Mouse (Mus musculus) left cerebral cortex, adult 18-20 months (tissue): Measurements from ENCODE around the gene Gm867. TPM values are rescaled to one million over a fixed set of nuclear protein-coding genes. Genes with fewer than 3 reads are reported as not detected.
A peak's percentile ranks its signal among the peaks of the same experiment; 100 is the strongest.

Experiments used
- DNase-seq, 2 experiments: peaks; one replicate each; pipeline ENCODE4 v3.0.0; 2021 to 2022; ENCODE audit warnings: low spot score in 2 of 2, mixed read lengths in 1 of 2
- total RNA-seq, 2 experiments: library from RNA; stranded (reverse); gene quantifications; 2 replicates each; pipeline ENCODE4 v1.2.3; 2021

Gm867 gene
- total RNA-seq, 2 experiments from 2014 or later: not detected

DNA sequence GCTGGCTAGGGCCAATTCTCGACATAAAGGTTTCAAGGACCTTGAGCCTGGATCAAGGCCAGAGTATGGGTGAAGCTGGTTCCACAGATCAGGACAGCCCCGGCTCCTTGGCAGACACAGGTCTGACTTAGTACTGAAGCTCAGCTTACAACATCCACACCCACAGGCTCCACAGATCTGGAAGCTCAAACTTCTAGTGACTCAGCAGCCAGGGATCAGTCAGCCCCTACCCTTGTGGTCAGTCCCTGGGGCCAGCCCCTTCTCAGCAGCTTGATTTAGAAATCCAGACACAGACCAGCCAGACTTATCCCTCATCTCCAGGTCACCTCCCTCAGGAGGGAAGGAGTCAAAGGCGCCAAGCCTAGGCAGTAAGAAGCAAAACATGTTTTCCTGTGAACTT, 41.6 kb downstream of the Gm867 start:
- DNase-seq: peak in 1 of 2 experiments; percentile 33

DNA sequence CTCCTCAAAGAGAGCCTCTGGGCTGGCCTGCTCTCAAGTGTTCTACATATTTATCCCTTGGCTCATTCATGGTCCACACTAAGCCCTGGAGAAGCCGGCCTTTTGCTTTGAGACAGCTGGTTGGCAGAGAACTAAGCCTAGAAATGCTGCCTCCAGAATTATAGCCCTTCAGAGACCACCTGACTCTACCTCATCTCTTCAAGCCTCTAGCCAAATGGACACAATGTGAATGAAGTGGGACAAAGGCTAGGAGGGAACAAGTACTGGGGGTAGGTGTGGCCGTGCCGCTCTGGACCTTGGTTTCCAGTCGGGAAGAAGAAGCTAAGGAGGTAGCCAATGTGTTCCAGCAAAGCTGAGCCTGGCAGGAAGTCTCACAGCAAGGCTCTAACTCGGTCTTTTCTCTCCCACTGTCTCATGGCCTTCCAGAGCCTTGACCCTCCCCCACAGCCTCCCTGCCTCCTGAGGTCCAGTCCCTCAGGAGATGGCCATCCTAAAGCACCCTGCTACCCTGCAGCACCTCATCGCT, 42.4 kb downstream of the Gm867 start:
- DNase-seq: no peak

DNA sequence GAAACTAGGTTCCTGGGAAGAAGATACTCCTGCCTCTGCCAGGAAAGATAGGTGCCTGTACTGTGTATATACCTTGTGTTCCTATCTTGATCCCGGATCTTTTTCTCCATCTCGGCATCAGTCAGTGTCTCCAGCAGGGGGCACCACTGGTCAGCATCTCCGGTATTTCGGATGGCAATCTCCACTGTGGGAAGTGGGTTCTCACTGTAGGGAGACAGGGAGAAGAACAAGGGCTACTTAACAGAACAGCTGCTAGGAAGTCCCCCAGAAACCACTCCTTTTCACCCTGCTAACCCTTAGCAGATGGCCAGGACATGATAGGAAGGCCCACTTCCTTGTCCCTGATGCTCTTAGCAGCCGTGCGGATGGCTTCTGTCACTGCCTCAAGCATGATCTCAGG, 43.1 kb downstream of the Gm867 start:
- peak; percentile 64 to 82 for DNase-seq

DNA sequence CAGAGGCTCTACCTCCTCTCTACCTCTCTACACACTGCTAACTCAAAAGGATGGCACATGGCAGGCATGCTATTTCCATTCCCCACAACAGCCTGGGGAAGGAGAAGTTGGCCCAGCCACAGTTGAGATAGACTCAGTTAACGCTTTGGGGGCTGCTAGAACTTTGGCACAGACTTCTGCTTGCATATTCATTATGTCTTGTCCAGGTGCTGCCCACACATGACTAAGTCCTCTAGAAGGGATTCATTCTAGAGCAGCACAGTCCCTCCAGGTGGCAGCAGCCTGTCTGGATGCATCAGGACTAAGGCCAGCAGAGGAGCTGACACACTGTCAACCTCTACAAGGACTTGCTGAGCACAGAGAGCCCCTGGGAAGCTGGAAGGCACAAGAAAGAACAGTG, 44.3 kb downstream of the Gm867 start:
- DNase-seq: peak; percentile 40 to 57

DNA sequence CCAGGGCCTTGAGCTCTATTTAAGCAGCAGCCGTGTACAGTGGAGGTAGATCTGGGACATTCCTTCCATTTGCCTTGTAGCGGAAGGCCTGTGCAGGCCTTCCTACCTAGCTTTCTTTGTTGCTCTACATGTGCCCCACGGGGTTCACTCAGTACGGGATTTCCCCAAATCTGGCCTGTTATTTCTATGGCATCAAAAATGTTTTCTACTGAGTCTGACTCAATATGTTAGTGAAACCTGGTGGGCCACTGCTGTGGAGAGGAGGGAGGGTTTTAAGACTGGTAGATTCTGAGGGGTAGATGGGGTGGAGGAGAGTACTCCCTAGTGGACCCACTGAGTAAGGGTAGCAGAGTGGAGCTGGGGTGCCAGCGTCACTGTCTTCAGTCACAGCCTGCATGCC, 44.7 kb downstream of the Gm867 start:
- DNase-seq: no peak

DNA sequence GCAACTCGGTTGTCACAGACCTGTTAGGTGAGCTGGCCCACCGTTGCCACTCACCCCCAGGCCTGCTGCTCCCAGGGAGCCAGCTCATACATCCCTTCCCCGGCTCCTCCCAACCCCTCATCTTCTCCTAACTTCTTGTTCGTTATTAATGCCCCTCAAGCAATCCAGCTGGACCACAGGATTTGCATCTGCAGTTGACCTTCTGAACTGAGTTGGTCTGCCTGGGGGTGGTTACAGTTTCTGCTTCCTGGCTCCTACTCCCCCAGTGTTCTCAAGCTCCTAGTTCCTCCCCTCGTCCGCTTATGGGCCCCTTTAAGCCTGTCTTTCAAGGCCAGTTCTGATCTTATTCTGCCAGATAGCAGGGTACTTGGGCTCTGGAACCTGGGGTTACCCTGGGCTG, 45.9 kb downstream of the Gm867 start:
- DNase-seq: no peak

DNA sequence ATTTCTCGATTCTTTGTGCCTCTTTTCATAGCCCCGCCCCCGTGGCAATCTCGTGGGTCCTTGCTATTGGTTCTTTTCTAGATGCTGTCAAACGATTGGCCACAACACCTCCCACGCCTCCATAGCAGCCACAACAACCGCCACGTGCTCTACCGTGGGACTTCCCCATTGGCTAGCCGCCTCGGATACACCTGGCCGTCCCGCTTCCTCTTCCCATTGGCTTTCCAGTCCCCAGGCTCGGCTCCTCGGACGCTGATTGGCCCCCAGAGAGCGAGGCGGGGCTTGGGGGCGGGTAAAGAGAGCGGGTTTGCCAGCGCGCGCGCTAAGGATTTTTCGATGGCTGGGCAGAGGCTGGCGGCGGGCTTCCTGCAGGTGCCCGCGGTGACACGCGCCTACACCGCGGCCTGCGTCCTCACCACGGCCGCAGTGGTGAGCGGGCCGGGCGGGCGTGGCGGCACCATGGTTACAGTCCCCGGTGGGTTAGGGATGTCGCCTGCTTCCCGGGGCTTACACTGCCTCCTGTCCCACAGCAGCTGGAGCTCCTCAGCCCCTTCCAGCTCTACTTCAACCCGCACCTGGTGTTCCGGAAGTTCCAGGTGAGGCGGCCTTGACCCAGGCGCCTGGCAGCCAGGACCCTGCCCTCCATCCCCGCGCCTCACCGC, 47.3 kb downstream of the Gm867 start, which contains the start of gene Derl3:
TSS of gene Derl3 (plus strand) at position 325 of the 662 bp plus-strand sequence.
- DNase-seq: peak; percentile 92 to 98

DNA sequence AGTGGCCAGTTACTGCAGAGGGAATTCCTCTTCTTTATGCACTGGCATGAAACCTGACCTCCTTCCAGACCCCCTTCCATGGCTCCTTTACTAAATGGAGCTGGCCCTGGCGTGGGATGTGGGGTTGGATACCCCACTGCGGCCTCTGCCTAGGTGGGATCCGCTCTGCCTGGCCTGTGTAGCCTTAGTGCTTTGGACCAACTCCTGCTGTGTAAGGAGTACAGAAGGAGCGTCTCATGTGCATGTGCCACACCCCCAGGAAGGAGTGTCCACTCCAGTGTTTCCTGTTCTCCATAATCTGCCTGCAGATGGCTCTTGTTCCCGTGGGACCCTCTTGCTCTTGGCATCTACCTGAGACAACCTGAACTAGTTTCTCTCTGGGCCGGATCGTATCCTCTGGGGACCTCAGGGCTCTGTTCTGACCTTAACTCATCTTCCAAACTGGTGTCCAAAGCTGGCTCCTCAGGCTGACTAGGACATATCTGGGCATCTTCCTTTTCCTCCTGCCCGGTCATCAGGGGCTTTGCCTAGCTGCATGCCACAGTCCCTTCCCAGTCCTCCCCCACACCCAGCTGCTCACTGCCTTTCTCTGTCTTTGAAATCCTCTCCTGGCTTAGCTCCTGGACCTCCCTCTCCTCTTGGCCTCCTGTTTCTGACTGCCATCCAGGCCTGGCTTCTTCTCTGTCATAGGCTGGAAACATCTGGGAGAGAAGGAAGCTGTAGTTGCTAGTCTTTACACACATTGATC, 50.9 kb downstream of the Gm867 start:
- no peak for DNase-seq

Other genes starting within 250 kb of the Gm867 start
- 10 to 100 TPM; 62.9 to 63.0 TPM for gene Cabin1, start 176.3 kb downstream of the Gm867 start, total RNA-seq
- gene Ddt, start 167.3 kb downstream of the Gm867 start, total RNA-seq: 10 to 100 TPM; 53.6 to 54.5 TPM
- not detected for gene Gm20441, start 159.7 kb downstream of the Gm867 start, total RNA-seq
- gene Gstt3, start 159.3 kb downstream of the Gm867 start, total RNA-seq: 1 to 10 TPM; 2.5 to 2.6 TPM
- 10 to 100 TPM; 14.2 to 16.5 TPM for gene Gstt1, start 142.1 kb downstream of the Gm867 start, total RNA-seq
- not detected for gene Gstt4, start 118.1 kb downstream of the Gm867 start, total RNA-seq
- gene Gstt2, start 103.2 kb downstream of the Gm867 start, total RNA-seq: 1 to 10 TPM; 4.3 to 5.0 TPM
- 100 to 1,000 TPM; 526 to 535 TPM for gene Mif, start 80.4 kb downstream of the Gm867 start, total RNA-seq
- 1 to 10 TPM; 4.0 to 4.9 TPM for gene Derl3, start 47.3 kb downstream of the Gm867 start, total RNA-seq
- 10 to 100 TPM; 74.5 to 79.4 TPM for gene Smarcb1, start 19.1 kb downstream of the Gm867 start, total RNA-seq
- gene Chchd10, start 7.5 kb downstream of the Gm867 start, total RNA-seq: 100 to 1,000 TPM; 416 to 479 TPM
- 1 to 10 TPM; 2.8 to 3.0 TPM for gene Mmp11, start 4.2 kb downstream of the Gm867 start, total RNA-seq
- gene Vpreb3, start 2.4 kb upstream of the Gm867 start, total RNA-seq: not detected
- not detected for gene Gm5134, start 13.8 kb upstream of the Gm867 start, total RNA-seq
- 10 to 100 TPM; 15.4 to 17.5 TPM for gene Zfp280b, start 92.0 kb upstream of the Gm867 start, total RNA-seq
- gene Slc5a4b, start 170.3 kb upstream of the Gm867 start, total RNA-seq: not detected
- not detected for gene Slc5a4a, start 206.8 kb upstream of the Gm867 start, total RNA-seq